Mouse (Mus musculus): Measurements from ENCODE around the gene Ckap4.
"Not testable (repeated sequence)": the region's sequence is repeated elsewhere in the genome, so short reads cannot be mapped to it uniquely, and the experiment has no call there.

Gene Ckap4

GRCm38 (mm10) chr10:84498867-84499266 is 35.0 kb downstream of the Ckap4 start:
- DNase-seq (ENCODE audit: low spot score in 2 of 2): no peak

- DNase-seq (ENCODE audit: low spot score in 2 of 2): no peak
Observed at GRCm38 (mm10) chr10:84496805-84497204, 37.1 kb downstream of the Ckap4 start.

GRCm38 (mm10) chr10:84494432-84494831 is 39.4 kb downstream of the Ckap4 start:
- no peak for DNase-seq (ENCODE audit: low spot score in 2 of 2)

DNA sequence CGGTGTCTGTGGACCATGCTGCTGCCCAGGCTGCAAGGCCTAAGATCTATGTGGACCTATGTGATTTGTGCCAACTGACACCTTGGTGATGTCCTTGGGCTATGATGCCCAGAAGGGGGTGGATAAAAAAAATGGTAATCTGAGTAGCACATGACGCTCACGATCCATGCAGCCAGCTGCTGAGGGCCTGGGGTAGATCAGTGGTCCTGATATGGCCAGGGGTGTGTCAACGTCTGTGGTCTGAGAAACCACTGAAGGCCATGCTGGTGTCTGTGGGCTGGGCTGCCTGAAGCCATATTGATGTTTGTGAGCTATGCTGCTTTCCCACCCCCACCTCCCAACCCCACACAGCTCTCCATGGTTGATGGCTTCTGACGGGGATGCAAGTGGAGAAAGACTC is 43.7 kb downstream of the Ckap4 start:
- DNase-seq (ENCODE audit: low spot score in 2 of 2): no peak

DNA sequence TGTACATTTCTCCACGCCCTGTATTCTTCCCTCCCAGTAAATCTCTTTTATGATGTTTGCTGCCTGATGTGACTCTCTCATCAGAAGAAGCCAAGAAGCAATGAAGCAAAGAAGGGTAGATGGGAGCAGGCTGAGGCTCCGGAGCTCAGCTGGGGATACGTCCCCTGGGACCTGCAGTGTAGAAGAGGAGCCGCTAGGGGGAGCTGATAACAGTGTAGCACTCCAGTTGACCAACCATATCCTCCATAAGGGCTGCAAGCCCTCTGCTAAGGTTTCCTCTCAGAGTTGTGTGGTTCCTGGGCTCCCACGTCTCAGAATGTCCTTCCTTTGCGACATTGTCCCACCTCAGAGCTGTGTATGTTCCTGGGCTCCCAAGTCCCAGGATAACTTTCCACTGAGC is 45.5 kb downstream of the Ckap4 start:
- peak; percentile 40 to 45 for DNase-seq (ENCODE audit: low spot score in 2 of 2)

- DNase-seq (ENCODE audit: low spot score in 2 of 2): no peak
Observed at GRCm38 (mm10) chr10:84484661-84485060, 49.2 kb downstream of the Ckap4 start.

GRCm38 (mm10) chr10:84483553-84483952 is 50.3 kb downstream of the Ckap4 start:
- no peak for DNase-seq (ENCODE audit: low spot score in 2 of 2)

GRCm38 (mm10) chr10:84483069-84483468 is 50.8 kb downstream of the Ckap4 start:
- no peak for DNase-seq (ENCODE audit: low spot score in 2 of 2)

DNA sequence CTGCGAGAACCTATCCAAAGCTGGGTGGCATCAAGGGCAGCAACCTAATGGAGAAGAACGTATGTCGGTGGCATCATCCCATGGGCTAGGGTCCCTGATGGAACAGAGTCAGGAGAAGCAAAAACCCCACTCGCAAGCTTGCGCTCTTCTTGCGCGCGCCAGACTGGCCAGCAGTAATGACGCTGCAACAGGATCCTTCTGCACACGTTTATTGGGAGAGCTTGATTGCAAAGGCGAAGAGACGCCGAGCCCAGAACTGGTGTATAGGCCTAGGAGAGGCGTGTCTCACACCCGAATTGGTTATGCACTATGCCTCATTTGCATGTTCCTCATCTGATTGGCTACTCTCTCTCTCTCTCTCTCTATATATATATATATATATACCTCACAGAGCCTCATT is 51.4 kb downstream of the Ckap4 start:
- not testable (repeated sequence) for DNase-seq (ENCODE audit: low spot score in 2 of 2)

DNA sequence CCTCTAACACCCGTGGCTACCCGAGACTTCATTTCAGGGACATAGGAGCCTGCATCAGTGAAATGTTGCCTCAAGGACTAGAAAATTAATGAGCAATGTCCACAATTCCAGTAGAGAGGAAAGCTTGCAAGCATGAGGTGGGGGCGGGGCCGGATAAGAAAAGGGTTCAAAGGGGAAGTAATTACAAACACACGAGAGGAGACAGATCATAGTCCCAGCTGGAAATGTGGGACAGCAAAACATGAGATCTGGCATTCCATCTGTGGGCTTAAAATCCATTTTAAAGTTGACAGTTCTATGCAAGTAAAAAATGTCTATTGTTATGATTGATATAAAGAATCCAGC is 52.6 kb downstream of the Ckap4 start:
- no peak for DNase-seq (ENCODE audit: low spot score in 2 of 2)

GRCm38 (mm10) chr10:84480667-84481326 is 53.1 kb downstream of the Ckap4 start:
- DNase-seq (ENCODE audit: low spot score in 2 of 2): no peak

DNA sequence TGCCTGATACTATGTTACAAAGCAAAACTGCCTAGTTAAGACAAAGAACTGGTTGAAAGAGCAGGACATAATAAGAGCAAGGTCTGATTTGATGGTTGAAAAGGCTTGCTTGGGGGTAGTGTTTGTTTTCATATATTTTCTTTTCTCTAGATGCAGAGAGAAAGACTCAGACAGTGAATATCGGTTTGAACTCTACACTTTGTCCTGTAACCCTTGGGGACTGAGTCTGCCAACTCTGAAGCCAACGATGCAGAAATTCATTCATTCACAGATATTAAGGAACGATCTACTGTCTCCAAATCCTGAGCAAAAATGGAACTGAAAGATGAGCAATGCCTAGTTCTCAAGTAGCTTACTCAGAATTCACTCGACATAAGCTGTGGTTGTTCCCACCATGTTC is 53.7 kb downstream of the Ckap4 start:
- no peak for DNase-seq (ENCODE audit: low spot score in 2 of 2)

GRCm38 (mm10) chr10:84477613-84478076 is 56.2 kb downstream of the Ckap4 start:
- no peak for DNase-seq (ENCODE audit: low spot score in 2 of 2)

GRCm38 (mm10) chr10:84477045-84477612 is 56.7 kb downstream of the Ckap4 start:
- DNase-seq (ENCODE audit: low spot score in 2 of 2): no peak
